Mouse (Mus musculus): ENCODE results near the gene Lgi4. TPM values are rescaled to one million over a fixed set of nuclear protein-coding genes. Genes with fewer than 3 reads are reported as not detected.

The Lgi4 gene
- total and polyA plus RNA-seq, 3 experiments: 0.05 TPM; not detected in 2

- no peak for ATAC-seq (ENCODE audit: extremely low read depth, insufficient number of reproducible peaks, low FRiP score, poor library complexity, severe bottlenecking)
- no peaks in the 10 kb centered on the region for H3K4me1 ChIP-seq (ENCODE audit: insufficient read depth, low read depth, low read length)
Measured at GRCm38 (mm10) chr7:31040281-31041022, 18.7 kb upstream of the Lgi4 start.

GRCm38 (mm10) chr7:31041023-31041407 lies 18.1 kb upstream of the Lgi4 start:
- H3K4me3 ChIP-seq (ENCODE audit: low read depth, low read length): no peak overlapping the region
- H3K9me3 ChIP-seq (replicated peaks): peaks cover 17% of the 10 kb centered on the region
- ATAC-seq (ENCODE audit: extremely low read depth, insufficient number of reproducible peaks, low FRiP score, poor library complexity, severe bottlenecking) (no peak), DNase-seq (ENCODE audit: low spot score) (no peak)
- H3K4me1 ChIP-seq (ENCODE audit: insufficient read depth, low read depth, low read length): no peaks in the 10 kb centered on the region
- H3K27me3 ChIP-seq (ENCODE audit: insufficient read depth, low read length): no peaks in the 10 kb centered on the region
- no peaks in the 10 kb centered on the region for H3K36me3 ChIP-seq (replicated peaks)
- TF ChIP-seq TAL1 (conservative IDR thresholded peaks at IDR 0.05; ENCODE audit: low read depth, low read length) (no peak), GATA1 (IDR thresholded peaks at IDR 0.05; ENCODE audit: borderline replicate concordance, low read length) (no peak), CTCF (IDR thresholded peaks at IDR 0.05; ENCODE audit: low read depth, low read length) (no peak), POLR2AphosphoS5 (IDR thresholded peaks at IDR 0.05; ENCODE audit: insufficient replicate concordance, low read depth, low read length) (no peak), GATA2 (IDR thresholded peaks at IDR 0.05; ENCODE audit: borderline replicate concordance, low read depth, low read length) (no peak)

More at GRCm38 (mm10) chr7:31040281-31041022, 18.7 kb upstream of the Lgi4 start:
- Histone ChIP-seq H3K36me3 (replicated peaks) (no peaks in the 10 kb centered on the region), H3K27me3 (ENCODE audit: insufficient read depth, low read length) (no peaks in the 10 kb centered on the region), H3K9me3 (replicated peaks) (peaks cover 17% of the 10 kb centered on the region), H3K4me3 (ENCODE audit: low read depth, low read length) (no peak overlapping the region)
- DNase-seq (ENCODE audit: low spot score): no peak
- TF ChIP-seq CTCF (IDR thresholded peaks at IDR 0.05; ENCODE audit: low read depth, low read length) (no peak), TAL1 (conservative IDR thresholded peaks at IDR 0.05; ENCODE audit: low read depth, low read length) (no peak), POLR2AphosphoS5 (IDR thresholded peaks at IDR 0.05; ENCODE audit: insufficient replicate concordance, low read depth, low read length) (no peak), GATA2 (IDR thresholded peaks at IDR 0.05; ENCODE audit: borderline replicate concordance, low read depth, low read length) (no peak), GATA1 (IDR thresholded peaks at IDR 0.05; ENCODE audit: borderline replicate concordance, low read length) (no peak)

- Histone ChIP-seq H3K4me1 (ENCODE audit: insufficient read depth, low read depth, low read length) (no peaks in the 10 kb centered on the region), H3K36me3 (replicated peaks) (no peaks in the 10 kb centered on the region), H3K27me3 (ENCODE audit: insufficient read depth, low read length) (no peaks in the 10 kb centered on the region), H3K4me3 (ENCODE audit: low read depth, low read length) (no peak overlapping the region), H3K9me3 (replicated peaks) (peaks cover 17% of the 10 kb centered on the region)
- TF ChIP-seq TAL1 (conservative IDR thresholded peaks at IDR 0.05; ENCODE audit: low read depth, low read length) (no peak), GATA2 (IDR thresholded peaks at IDR 0.05; ENCODE audit: borderline replicate concordance, low read depth, low read length) (no peak), GATA1 (IDR thresholded peaks at IDR 0.05; ENCODE audit: borderline replicate concordance, low read length) (no peak), POLR2AphosphoS5 (IDR thresholded peaks at IDR 0.05; ENCODE audit: insufficient replicate concordance, low read depth, low read length) (no peak), CTCF (IDR thresholded peaks at IDR 0.05; ENCODE audit: low read depth, low read length) (no peak)
- DNase-seq (ENCODE audit: low spot score) (no peak), ATAC-seq (ENCODE audit: extremely low read depth, insufficient number of reproducible peaks, low FRiP score, poor library complexity, severe bottlenecking) (no peak)
Measured at GRCm38 (mm10) chr7:31041662-31042315, 17.4 kb upstream of the Lgi4 start.

- no peak within 1 kb of the TSS for H3K4me3 ChIP-seq (ENCODE audit: low read depth, low read length)
- DNase-seq (ENCODE audit: low spot score) (no peak), ATAC-seq (ENCODE audit: extremely low read depth, insufficient number of reproducible peaks, low FRiP score, poor library complexity, severe bottlenecking) (no peak)
- TF ChIP-seq TAL1 (conservative IDR thresholded peaks at IDR 0.05; ENCODE audit: low read depth, low read length) (no peak), GATA2 (IDR thresholded peaks at IDR 0.05; ENCODE audit: borderline replicate concordance, low read depth, low read length) (no peak), GATA1 (IDR thresholded peaks at IDR 0.05; ENCODE audit: borderline replicate concordance, low read length) (no peak), POLR2AphosphoS5 (IDR thresholded peaks at IDR 0.05; ENCODE audit: insufficient replicate concordance, low read depth, low read length) (no peak), CTCF (IDR thresholded peaks at IDR 0.05; ENCODE audit: low read depth, low read length) (no peak)
- peaks cover 17% of the 10 kb centered on the region for H3K9me3 ChIP-seq (replicated peaks)
- H3K27me3 ChIP-seq (ENCODE audit: insufficient read depth, low read length): no peaks in the 10 kb centered on the region
- no peaks in the 10 kb centered on the region for H3K4me1 ChIP-seq (ENCODE audit: insufficient read depth, low read depth, low read length)
- no peaks in the 10 kb centered on the region for H3K36me3 ChIP-seq (replicated peaks)
Measured at GRCm38 (mm10) chr7:31042431-31042910, 16.7 kb upstream of the Lgi4 start, which contains the start of gene Fxyd5. Fxyd5 (minus strand) TSS chr7:31042481.

GRCm38 (mm10) chr7:31049135-31049845 lies 9.9 kb upstream of the Lgi4 start:
- Histone ChIP-seq H3K9me3 (replicated peaks) (peaks cover 27% of the 10 kb centered on the region), H3K36me3 (replicated peaks) (no peaks in the 10 kb centered on the region), H3K4me3 (ENCODE audit: low read depth, low read length) (no peak overlapping the region), H3K27me3 (ENCODE audit: insufficient read depth, low read length) (peaks cover 4% of the 10 kb centered on the region; the same call in 1 of the 2 replicates), H3K4me1 (ENCODE audit: insufficient read depth, low read depth, low read length) (no peaks in the 10 kb centered on the region)
- DNase-seq (ENCODE audit: low spot score): no peak
- TF ChIP-seq CTCF (IDR thresholded peaks at IDR 0.05; ENCODE audit: low read depth, low read length) (no peak), GATA2 (IDR thresholded peaks at IDR 0.05; ENCODE audit: borderline replicate concordance, low read depth, low read length) (no peak), POLR2AphosphoS5 (IDR thresholded peaks at IDR 0.05; ENCODE audit: insufficient replicate concordance, low read depth, low read length) (no peak), GATA1 (IDR thresholded peaks at IDR 0.05; ENCODE audit: borderline replicate concordance, low read length) (no peak), TAL1 (conservative IDR thresholded peaks at IDR 0.05; ENCODE audit: low read depth, low read length) (no peak)
- no peak for ATAC-seq (ENCODE audit: extremely low read depth, insufficient number of reproducible peaks, low FRiP score, poor library complexity, severe bottlenecking)
